Mouse (Mus musculus) T-helper 2 cell (primary cell): ENCODE results near the gene Olfr1424.
"Not testable (repeated sequence)": the region's sequence is repeated elsewhere in the genome, so short reads cannot be mapped to it uniquely, and the experiment has no call there.

Source experiments
- in situ Hi-C: fragments of 300-600 bp; cut with MboI, MseI; formaldehyde crosslinking; loops from one replicate; pipeline ENCODE4 v1.15.1; 2025; ENCODE audit warnings: high pct_unique_total_duplicates

The Olfr1424 gene

DNA sequence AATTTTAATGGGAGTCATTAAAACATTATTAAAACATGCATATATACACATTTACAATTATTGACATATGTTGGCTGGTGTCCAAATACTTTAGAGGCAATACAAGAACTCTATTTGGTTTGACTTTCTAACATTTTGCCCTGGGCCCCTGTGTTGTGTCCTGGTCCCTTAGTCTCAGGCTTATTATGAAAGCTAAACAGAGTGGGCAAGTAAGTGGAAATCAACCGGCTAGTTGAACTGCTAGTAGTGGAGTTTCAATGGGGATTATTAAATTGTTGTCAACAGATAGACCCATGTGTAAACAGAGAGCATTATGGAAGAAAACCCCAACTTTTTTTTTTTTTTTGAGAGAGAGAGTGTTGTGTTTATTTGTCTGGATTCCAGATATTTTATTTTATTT lies at the start of gene Olfr1424:
Olfr1424 (minus strand) TSS at position 101 of the 400 bp plus-strand sequence.
- in situ Hi-C loops, result not testable (repeated sequence)

DNA sequence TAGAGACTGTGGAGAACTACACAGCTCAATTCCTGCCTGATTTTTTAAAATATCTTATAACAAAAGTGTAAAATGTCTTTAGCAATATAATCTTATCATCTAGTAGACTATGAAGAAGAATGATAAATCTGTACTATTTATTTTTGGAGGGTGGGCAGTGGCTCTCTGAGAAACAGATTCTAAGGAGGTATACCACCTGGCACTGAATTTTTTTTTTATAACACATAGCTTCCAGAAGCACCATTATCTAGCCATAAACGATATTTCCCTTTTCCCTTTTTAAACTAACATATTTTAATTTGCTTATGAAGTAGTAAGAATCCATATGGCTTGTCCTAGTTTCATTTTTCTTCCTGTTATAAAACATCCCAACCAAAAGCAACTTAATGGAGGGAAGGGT lies 42.1 kb upstream of the Olfr1424 start:
- in situ Hi-C loops, result no loop called here

DNA sequence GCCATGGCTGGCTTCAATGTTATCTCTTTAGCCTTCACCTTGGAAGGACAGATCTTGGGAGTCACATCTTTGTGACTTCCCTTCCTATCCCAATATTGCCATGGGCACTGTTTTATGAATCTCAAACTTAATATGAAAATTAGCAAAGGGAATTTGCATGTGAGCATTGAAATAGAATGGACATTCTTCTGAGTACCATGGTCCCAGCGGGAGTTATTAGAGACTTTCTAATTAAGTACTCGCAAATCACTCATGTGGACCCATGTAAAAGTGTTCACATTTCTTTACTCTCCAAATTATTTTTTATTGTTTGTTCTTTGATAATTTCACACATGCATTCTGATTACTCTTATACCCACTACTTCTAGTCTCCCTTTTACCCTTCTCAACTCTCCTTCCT lies 40.8 kb upstream of the Olfr1424 start, which contains the start of gene Olfr1427:
Olfr1427 (minus strand) TSS at position 101 of the 400 bp plus-strand sequence.
- in situ Hi-C loops, result no loop called here

DNA sequence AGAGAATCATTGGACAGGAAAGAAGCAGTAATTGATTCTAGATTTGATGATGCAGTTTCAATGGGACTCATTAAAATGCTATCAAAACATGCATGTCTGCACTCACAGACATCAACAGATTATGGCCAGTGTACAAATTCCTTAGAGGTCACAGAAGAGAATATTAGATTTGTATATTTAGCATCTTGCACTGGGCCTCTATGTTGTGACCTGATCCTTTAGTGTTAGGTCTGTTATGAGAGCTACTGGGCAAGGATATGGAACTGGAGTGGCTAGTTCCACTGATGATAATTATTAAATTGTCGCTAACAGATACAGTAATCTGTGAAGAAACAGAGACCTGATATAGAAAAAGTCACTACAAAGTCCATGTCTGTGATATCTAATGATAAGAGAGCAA lies 29.4 kb upstream of the Olfr1424 start, which contains the start of gene Olfr1426:
Olfr1426 (minus strand) TSS at position 101 of the 400 bp plus-strand sequence.
- in situ Hi-C loops, result no loop called here

DNA sequence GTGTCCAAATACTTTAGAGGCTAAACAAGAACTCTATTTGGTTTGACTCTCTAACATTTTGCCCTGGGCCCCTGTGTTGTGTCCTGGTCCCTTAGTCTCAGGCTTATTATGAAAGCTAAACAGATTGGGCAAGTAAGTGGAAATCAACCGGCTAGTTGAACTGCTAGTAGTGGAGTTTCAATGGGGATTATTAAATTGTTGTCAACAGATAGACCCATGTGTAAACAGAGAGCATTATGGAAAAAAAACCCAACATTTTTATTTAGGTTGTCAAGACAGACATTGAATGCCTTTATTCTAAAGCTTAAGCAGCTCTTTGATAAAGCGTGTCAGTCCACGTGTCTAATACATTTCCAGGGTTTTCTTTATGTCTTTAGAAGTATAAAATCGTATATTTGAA lies 15.1 kb upstream of the Olfr1424 start, which contains the start of gene Olfr1425:
Olfr1425 (minus strand) TSS at position 101 of the 400 bp plus-strand sequence.
- in situ Hi-C loops, result not testable (repeated sequence)

DNA sequence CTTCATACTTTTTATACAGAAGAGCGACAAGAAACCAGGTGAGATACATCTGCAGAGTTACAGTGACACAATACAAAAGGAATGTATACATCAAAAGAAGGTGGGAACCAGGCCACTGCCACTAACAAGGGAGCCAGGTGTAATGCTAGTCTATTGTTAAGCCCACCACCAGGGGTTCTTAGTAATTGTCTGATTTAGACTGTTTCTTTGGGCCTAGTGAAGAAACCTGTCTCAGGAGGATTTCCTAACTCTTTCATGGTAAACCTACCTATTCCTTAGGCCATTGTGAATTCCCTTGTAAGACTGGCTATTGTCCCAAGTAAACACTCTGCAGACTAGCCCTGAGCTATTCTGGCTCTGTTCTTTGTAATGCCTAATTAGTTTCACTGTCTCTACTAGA lies 7.1 kb upstream of the Olfr1424 start:
- in situ Hi-C loops, result not testable (repeated sequence)

DNA sequence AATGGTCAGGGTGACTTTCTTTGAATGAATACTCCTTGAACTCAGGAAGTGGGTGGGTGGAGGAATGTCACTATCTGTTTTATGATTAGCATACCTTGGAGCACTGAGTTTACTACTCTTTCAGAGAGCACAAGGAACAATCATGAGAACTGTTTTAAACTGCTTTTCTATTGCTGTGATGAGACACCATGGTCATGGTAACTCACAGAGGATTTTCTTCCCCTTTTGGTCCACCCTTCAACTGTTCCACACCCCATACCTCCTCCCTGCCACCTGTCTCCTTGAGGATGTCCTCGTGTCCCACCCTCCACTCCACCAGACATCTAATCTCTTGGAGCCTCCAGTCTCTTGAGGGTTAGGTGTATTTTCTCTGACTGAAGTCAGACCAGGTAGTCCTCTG lies 5.3 kb upstream of the Olfr1424 start:
- in situ Hi-C loops, result not testable (repeated sequence)

DNA sequence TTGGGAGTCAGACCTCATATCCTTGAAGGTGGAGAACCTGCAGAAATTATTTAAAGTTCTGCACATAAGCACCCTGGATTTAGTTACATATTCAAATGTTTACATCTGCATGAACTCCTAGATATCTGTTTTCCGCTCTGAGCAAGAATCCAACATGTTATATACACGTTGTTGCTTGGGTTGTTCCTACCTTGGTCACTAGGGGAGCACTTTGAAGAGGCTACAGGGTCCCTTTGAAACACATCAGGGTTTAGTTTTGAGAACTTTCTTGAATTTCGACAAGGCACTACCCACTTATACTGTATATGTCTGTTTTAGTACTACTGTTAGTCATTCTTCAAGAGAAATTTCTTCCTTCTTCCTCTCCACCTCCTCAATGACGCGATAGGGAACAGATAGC lies 19.3 kb downstream of the Olfr1424 start:
- in situ Hi-C loops, result no loop called here

DNA sequence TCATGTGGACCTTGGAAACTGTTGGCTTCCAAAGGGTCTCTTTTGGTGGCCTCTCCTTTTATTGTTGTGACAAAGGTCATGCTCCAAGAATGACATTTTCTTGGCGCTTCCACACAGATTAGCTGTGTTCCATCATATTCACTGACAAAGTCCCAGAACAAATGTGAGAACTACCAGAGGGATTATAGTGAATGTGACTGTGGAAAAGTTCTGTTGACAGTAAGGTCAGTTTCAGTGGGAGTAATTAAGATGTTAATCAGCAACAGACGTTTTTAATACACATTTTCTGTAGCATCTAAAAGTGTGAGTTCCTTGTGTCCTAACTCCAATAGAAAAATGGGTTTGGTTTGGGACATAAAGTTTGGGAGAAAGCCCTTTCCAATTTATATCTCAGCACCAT lies 21.3 kb downstream of the Olfr1424 start, which contains the start of gene Olfr1423:
Olfr1423 (minus strand) TSS at position 101 of the 400 bp plus-strand sequence.
- in situ Hi-C loops, result no loop called here

DNA sequence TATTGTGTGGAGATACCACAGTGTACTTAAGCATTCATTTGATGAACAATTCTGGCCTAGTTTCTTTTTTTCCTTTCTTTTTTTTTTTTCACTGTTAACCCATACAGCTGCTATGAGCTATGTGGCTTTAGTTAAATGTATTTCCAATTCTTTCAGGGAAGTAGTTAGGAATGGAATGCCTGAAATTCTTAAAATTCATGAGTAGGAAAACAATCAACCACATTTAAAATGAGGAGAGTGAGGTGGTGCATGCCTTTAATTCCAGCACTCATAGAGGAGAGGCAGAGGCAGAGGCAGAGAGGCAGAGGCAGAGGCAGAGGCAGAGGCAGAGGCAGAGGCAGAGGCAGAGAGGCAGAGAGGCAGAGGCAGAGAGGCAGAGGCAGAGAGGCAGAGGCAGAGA lies 24.8 kb downstream of the Olfr1424 start:
- in situ Hi-C loops, result no loop called here

DNA sequence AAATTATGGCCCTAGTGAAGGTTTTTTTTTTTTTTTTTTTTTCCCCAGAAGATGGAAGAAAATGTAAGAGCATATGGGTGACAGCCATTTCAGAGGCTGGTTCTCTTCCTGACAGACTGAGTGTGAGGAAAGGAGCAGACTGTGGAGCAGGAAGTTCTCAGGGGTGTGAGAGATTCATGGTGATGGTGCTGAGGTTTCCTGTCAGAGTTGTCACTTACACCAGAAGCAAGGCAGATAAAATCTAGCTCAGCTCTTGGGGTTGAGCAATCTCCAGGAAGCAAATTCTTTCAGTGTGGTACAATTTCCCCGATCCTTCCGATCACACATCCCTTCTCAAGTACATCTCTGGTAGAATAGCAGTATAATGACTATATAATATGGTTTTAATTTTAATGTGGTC lies 35.9 kb downstream of the Olfr1424 start:
- in situ Hi-C loops, result no loop called here

DNA sequence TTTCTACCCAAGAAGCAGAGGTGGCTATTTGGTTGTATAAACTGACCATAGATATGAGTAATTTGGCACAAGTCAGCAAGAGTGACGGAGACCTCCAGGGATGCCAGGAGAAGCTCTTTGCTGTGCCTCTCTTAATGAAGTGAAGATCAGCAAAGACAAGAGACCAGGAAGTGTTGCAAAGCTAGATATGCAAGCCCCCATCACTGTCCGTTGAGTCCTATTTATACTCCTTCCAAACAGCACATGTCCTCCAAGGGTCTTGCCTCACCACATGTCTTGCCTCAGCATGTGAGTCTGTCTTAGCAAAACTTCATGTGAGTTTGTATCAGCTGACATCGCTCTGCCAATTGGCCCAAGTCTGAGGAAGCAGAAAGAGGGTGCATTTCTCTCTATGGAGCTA lies 37.1 kb downstream of the Olfr1424 start:
- in situ Hi-C loops, result no loop called here

DNA sequence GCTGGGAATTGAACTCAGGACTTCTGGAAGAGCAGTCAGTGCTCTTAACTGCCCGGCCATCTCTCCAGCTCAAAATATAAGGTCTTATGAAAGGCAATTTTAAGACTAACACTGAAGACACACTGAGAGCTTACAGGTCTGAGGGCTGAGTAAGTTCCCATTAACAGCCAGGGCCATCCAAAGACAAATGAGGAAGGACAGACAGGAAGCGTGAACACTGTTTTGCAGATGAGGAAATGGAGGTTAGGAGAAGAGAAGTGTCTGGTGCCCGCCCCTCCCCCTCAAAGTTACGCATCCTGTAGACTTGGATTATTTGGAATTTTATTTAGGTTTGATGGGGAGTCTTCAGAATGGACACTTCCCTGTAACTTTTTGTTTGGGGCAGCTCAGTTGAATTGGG lies 38.3 kb downstream of the Olfr1424 start:
- in situ Hi-C loops, result loop anchor here (25.0 kb wide), 2 partner anchors 537 to 788 kb away; partner anchors contain the start of gene Gm8369

DNA sequence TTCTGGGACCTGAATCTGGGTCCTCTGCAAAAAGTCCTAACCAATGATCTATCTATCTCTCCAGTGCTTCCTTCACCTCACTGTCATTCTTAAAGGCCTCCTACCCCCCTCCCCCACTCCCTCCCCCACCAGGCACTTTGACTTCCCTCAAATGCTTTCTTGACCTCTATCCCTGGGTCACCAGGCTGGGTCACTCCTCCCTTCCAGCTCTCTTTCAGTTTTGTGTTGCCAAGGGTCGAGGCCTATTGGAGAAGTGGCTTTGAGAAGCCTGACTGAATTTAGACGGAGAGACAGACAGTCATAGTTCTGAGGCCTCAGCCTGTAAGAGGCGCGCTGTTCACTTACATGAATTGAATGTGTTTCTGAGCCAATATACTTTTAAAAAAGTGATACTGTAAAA lies 46.3 kb downstream of the Olfr1424 start:
- in situ Hi-C loops, result loop anchor here (25.0 kb wide), 2 partner anchors 529 to 796 kb away; partner anchors contain the start of gene Gm8369

DNA sequence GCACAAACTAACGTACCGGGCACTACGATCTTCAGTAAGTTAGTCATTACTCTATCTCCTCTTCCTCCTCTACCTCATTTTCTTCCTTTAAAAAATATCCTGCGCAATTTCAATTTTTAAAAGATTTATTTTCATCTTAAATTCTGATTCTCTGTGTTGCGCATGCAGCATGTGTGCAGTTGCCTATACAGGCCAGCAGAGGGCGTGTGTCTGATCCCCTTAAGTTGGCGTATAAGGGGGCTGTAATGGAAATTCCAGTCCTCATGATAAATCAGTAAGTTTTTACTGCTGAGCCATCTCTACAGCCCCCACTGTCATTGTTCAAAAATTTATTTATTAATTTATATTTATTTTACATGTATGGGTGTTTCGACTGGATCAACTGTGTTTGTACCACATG lies 46.8 kb downstream of the Olfr1424 start:
- in situ Hi-C loops, result loop anchor here (25.0 kb wide), 2 partner anchors 528 to 797 kb away; partner anchors contain the start of gene Gm8369

DNA sequence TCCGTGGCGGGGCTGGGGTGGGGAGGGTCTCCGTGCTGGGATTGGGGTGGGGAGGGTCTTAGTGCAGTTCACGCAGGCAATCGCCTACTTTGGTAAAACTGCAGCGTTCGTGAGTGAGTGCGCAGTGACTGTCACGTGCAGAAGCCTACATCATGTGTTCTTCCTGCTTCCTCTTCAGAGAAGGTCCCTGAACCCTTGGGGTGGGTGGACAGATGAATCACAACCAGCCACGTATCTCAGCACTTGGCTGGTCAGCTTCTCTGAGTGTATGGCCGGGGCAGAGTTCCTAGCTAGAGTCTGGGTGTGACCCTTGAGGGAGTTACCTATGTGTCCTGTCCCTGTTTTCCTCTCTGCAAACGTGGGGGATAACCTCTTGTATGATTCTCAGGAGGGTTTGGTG lies 49.3 kb downstream of the Olfr1424 start:
- in situ Hi-C loops, result loop anchor here (25.0 kb wide), 2 partner anchors 526 to 799 kb away; partner anchors contain the start of gene Gm8369

DNA sequence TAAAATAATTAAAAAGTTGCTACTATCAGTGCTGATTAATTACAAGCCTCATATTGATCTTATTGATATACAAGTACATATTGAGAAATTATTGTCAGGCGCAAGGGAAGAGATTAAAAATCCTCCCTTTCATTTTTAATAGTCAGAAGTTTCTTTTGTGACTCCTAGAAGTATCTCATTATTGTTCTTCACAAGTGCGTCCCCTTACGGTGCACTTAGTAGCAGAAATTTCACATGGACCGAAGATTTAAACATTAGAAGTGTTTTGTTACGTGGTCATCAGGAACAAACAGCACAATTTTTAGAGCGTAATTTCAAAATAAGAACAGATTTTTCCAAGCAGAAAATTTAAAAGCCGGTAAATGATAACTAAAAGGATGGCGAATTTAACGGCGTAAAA lies 49.9 kb downstream of the Olfr1424 start:
- in situ Hi-C loops, result loop anchor here (25.0 kb wide), 2 partner anchors 525 to 800 kb away; partner anchors contain the start of gene Gm8369

DNA sequence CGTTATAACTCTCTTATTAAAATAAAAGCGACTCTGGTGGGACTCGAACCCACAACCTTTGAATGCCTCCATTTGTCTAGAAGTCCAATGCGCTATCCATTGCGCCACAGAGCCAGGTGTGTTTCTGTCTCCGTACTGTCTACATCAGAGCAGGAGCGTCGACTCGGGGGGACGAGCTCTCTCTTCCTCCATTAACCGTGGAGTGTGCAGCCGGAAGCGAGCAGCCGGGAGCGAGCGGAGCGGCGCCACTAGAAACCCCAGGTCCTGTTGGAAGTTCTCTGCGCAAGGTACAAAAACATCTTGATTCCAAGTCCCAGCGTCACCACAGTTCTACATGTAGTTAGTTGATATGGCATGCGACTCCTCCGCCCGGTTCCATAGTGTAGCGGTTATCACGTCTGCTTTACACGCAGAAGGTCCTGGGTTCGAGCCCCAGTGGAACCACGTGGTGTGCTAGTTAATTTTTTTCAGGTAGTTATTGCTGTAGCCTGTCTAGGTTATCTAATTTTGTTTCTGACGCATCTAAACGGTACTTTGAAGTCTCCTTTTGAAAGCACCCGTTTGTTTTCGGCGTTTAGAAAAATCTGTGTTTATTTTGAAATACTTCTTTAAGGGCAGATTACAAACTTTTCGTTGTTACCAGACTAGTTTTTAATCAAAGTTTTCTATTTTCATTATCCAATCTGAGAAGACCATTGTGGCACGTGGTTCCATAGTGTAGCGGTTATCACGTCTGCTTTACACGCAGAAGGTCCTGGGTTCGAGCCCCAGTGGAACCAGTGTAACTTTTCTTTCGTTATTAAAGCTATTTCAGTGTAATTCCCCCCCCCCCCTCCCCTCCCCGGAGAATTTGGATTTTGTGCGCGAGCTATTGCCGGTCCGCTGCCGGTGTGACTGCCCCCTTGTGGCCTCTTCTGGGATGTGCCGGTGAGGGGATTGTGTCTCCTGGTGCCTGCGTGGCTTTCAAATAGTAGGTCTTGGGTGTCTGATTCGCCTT lies 50.6 kb downstream of the Olfr1424 start:
- in situ Hi-C loops, result loop anchor here (25.0 kb wide), 2 partner anchors 525 to 800 kb away; partner anchors contain the start of gene Gm8369

DNA sequence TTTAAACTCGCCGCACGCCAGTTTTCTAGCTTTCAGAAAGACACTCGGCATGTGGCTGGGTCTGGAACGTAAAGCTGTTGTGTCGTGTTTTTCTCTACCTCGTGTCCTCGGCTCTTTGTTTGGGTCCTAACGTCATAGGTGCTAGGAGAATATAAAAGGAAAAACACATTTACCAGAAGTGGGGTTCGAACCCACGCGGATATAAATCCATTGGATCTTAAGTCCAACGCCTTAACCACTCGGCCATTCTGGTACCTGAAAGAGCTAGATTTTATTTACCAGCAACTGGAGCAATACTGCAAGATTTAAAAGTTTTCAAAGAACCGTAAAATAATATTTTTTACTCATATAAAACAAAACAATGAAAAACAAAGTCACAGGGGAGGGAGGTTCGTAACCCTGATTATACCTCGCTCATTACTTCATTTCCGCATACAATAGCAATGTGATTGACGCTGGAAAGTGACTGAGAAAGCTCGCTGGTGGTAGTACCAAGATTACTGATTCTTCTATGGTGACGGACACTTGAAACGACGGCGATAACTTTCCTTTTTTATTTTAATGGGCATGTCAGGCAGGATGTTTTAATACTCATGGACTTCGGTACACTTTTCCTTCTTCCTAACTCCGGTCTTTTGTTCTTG lies 51.4 kb downstream of the Olfr1424 start:
- in situ Hi-C loops, result loop anchor here (25.0 kb wide), 2 partner anchors 524 to 801 kb away; partner anchors contain the start of gene Gm8369

DNA sequence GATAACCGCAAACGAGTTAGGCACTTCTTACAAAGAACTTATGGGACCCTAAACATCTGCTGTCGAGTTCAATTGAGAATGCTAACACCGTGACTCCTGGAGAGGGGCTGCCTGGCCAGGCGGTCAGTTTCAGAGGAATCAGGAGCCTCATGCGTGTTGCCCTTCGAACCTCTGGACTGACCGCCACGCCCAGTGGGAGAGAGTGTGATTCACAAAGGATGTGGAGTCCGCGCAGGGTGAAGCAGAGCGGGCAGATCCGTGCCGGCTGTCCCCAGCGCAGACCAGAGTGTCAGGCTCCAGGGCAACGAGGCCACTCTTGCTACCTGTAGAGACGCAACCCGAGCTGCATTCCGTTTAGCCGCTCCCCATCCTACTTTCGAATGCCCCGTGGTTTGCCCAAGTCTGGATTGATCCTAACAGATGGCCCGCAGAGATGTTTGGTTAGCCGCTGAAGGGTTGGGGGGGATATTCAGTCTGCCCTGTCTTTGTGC lies 52.2 kb downstream of the Olfr1424 start:
- in situ Hi-C loops, result loop anchor here (25.0 kb wide), 2 partner anchors 523 to 802 kb away; partner anchors contain the start of gene Gm8369
